Mouse (Mus musculus) heart, postnatal 4 days (tissue): ENCODE measurements around the gene Slc16a4. TPM values are rescaled to one million over a fixed set of nuclear protein-coding genes. Genes with fewer than 3 reads are reported as not detected.
A peak's percentile ranks its signal among the peaks of the same experiment; 100 is the strongest.
"Not testable (repeated sequence)": the region's sequence is repeated elsewhere in the genome, so short reads cannot be mapped to it uniquely, and the experiment has no call there.

Source experiments
- DNase-seq: peaks from one replicate; pipeline ENCODE4 v3.0.0; 2021
- total RNA-seq, 2 experiments: library from RNA; stranded (reverse); gene quantifications; 2 replicates each; pipeline ENCODE4 v1.2.3; 2021

The Slc16a4 gene
- total RNA-seq, 2 experiments from 2014 or later = 0.31 to 0.32 TPM

DNA sequence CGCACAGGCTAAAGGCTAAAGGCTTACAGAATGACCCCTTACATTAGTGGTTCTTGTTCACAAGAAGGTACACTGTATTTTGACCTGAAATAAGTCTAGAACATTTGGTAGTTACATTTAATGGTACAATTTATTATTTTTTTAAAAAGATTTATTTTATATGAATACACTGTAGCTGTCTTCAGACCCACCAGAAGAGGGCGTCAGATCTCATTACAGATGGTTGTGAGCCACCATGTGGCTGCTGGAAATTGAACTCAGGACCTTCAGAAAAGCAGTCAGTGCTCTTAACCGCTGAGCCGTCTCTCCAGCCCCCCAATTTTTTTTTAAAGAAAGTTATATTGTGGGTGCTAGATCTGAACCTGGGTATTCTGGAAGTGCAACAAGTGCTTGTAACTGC is 5.9 kb downstream of the Slc16a4 start:
- DNase-seq = not testable (repeated sequence)

DNA sequence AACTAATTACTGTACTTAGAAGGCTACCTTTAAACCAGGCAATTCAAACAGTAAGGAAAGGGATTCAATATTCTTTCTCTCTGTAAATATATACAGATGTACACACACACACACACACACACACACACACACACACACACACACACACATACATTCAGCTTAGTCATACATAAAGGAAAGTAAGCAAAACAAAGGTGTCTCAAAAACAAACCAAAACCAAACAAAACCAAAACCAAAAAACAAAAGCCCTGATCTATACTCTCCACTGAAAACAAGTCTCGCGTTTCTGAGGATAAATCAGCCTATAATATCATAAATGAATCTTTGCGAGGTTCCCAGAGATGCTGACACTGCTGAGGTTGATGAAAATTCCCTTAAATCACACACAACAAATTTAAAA is 26.3 kb downstream of the Slc16a4 start:
- no peak for DNase-seq

DNA sequence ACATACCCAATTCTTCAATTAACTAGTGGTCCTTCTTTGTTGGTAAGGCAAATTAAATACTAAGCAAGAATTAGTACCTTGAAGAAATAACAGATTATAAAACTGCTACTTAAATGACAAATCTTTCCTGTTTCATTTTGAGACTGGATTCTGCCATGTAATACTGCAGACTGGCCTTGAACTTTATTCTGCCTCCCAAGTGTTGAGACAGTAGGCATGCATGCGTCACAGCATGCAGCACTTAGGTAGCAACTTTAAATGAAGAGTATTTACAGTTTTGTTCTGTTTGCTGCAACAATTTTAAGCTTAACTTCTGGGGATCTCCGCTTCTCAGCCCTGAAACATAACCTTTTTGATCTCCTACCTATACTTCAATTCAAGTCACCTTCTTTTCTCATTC is 30.1 kb downstream of the Slc16a4 start:
- DNase-seq = no peak

DNA sequence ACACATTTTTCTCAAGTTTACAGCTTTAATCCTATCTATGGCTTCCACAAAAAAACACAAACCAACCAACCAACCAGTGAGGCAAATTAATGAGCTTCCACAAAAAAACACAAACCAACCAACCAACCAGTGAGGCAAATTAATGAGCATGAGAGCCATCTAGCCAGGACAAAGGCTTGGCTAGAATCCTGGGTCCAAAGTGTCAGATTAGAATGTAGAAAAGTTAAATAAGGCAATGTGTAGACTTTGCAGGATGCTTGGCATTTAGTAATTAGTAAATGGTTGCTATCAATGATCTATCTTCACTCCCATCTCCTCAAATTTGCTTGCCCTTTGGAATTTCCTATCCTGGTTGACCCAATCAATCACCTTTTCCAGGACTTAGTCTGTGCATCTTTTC is 30.7 kb downstream of the Slc16a4 start:
- DNase-seq = no peak

DNA sequence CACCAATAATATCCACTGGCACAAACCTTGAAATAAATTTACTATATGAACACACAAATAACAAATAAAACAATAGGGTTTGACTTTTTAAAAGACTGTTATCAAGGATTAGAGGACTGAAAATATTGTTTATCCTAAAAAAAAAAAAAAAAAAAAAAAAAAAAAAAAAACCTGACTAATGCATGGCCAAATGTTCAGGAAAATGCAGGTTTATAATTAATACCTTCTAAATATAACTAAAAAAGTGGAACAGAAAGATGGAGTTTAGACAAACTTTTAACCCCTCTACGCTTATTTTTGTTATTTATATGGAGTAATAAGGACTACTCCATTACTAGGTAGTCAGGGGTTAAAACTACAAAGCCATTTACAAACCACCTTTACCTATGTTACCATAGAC is 35.4 kb downstream of the Slc16a4 start:
- no peak for DNase-seq

DNA sequence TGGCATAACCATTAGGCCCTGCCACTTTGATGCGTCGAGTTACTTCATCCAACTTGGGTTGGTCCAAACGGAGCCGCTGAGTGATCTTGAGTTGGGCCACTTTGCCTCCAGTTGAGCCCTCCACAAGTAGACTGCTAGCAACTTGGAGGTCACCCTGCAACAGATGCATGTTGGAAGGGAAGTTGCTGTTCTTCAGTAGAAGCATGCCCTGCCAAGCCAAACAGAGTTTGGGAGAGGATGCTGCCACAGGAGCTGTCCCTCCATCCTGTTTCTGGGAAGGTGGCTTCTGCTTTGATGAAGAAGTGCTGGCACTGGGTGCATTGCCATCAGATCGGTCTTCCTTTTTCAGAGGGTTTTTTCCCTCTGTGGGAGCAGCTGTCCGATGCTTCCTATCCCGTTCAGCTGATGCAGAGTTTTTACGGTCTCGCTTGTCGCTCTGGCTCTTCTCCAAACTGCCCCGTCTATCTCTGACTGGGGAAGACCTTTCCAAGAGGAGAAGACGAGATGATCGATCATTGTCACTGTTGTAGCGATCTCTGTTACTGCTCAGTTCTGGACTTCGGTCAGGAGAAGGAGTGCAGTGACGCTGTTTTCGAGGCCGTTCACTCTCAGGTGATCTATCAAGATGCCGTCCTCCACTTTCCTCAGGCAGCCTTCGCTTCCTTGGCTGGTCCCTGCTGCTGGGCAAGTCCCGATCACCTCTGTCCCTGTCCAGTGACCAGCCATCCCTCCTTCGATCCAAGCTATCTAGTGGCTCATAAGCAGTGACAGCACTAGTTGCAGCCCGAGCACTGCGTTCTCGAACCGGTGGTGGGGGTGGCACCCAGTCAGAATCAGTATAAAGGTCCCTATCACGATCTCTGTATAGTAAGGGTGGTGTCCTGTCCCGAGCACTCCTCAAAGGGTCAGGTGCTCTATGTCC is 39.7 kb downstream of the Slc16a4 start:
- DNase-seq = peak; percentile 19

DNA sequence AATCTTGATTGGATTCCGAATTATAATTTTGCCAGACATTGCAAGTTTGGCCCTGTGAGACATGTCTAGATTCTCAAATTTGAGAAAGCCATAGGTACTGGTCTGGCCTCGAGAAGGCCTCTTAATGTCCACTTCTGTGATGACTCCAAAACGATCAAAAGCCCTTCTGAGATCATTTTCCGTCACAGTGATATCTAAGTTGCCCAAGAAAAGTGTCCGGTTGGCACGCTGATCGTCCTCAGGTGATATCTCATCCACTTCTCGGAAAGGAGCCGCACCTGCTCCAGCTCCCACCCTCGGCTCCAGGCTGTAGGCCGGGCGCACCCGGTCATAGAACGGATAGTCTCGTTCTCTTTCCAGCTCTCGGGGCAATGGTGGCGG is 40.7 kb downstream of the Slc16a4 start:
- DNase-seq = no peak

DNA sequence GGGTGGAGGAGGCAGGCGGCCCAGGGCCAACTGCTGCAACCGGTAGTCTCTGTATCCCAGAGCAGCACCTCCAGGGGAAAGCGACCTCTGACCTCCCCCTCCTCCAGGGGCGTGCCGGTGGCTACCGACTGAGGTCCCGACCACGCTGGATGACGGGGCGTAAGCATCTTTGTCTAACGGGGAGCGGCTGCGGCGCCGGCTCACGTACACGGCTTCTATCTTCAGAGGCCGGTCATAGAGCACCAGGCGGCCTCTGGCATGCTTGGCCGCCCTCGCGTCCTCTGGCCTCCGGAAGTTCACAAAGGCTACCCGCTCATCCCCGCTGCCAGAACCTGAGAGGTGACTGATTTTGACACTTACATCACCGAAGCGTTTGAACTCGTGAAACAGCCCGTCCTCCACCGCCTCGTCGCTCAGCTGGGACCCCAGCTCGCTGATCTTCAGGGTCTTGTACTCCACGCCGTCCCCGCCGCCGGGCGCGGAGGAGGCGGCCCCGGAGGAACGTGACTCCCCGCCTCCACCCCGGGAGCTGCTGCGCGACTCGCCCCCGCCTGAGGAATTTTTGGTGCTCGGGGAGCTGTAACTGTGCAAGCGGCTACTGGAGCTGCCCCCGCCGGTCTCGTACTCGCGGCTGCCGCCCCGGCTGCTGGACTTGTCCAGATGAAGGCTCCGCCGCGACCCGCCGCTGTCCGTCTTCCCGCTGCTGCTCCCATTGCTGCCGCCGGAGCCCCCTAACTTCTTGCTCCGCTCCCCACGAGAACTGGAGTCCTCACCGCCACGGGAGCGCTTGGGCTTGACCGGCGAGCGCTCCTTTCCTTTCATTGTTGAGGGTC is 41.3 kb downstream of the Slc16a4 start:
- peak; percentile 70 for DNase-seq

DNA sequence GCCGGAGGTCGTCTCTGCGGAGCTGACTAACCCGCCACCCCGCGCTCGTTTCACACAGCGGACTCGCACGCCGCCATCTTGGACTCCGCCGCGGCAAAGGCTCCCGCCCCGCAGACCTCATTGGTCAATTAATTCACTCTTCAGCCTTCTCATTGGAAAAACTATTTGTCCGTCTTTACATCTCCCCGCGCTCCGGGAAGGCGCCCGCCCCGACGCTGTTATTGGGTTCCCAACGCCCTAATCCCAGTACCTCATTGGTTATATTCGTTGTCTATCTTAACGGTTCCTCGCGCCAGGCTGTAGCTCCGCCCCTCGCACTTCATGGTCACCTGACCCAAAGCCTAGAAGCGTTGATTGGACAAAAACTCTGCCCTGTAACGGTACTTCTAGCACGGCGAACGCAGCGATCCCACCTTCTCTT is 41.9 kb downstream of the Slc16a4 start:
- peak; percentile 95 for DNase-seq

DNA sequence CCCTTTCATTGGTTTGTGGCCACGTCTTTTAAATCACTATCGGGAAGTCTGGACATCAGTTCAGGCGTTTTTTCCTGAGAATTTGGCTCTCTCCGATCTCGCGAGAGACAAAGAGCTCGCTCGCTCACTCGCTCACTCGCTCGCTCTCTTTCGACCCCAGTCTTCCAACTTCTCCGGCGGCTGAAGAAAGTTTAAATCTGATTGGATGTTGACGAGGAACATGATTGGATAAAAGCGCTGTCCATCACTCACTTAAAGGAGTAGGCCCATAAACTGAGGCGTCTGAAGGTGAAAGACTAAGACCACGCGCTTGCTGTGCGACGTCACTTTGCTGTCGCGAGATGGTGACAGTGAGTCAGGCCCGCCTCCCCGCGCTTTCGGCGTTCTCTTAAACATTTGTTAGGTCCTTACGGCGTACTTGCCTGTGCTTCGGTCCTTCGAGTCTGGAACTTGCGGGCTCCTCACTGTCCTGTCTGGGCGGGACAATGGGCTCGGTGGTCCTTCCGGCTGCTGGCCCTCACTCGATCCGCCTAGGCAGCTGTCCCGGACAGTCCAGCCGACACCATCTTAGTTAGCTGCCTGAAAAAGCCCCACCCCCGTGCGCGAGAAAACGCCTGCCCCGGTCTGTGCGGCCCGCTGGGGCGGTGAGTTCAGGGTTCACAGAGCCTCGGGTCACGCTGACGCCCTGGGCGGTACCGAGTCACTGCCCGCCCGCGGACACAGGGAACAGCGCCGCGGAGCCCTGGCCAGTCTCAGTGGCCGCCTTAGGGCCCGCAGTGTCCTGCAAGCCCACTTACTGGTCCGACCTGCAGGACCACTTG is 42.6 kb downstream of the Slc16a4 start, which contains the start of gene Rbm15:
Gene Rbm15 (minus strand): TSS at position 293 of the 821 bp plus-strand sequence.
- DNase-seq = peak; percentile 95

DNA sequence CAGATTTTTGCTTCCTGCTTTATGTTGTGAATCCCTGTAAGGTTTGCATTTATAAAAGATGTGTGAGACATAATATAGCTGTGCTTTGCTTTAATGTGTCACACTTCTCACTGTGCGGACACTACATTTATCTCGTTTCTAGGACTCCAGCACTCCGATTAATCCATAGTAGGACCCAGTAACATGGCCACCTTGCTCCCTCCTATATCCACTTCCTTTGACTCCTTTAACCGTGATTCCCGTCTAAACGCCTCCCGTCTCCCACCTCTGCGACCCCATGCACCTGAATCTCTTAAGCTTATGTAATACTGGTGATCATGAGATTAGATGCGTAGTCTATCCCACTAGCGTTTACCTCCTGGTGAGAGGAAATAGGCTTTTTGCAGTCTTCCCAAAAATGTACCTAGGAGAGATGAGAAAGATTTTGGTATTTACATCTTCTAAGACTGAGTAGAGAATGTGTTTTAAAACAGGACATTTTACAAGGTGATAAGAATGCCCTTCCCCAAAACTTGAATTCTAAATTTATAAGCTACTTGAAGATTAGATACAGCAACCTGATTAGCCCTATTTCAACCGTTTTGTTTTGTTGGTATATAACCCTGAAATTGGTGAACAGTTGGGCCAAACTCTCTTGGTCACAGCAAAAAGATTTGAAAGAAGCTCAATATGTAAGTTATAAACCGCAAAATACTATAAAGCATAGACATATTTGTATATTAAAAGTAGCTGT is 43.3 kb downstream of the Slc16a4 start:
- no peak for DNase-seq

DNA sequence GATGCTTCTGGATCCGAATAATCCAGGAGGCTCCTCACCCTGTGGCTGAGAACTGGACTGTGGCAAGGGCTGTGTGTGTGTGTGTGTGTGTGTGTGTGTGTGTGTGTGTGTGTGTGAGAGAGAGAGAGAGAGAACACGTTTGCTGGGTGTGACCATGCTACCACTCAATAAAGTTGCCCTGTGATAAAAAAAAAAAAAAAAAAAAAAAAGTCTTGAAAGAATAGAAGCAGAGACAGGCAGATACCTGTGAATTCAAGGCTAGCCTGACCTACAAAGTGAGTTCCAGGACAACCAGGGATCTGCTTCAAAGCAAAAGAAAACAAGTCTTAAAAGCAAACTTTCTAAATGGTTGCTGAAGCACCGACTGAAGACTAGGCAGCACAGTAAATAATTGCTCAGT is 52.9 kb downstream of the Slc16a4 start:
- DNase-seq = no peak

DNA sequence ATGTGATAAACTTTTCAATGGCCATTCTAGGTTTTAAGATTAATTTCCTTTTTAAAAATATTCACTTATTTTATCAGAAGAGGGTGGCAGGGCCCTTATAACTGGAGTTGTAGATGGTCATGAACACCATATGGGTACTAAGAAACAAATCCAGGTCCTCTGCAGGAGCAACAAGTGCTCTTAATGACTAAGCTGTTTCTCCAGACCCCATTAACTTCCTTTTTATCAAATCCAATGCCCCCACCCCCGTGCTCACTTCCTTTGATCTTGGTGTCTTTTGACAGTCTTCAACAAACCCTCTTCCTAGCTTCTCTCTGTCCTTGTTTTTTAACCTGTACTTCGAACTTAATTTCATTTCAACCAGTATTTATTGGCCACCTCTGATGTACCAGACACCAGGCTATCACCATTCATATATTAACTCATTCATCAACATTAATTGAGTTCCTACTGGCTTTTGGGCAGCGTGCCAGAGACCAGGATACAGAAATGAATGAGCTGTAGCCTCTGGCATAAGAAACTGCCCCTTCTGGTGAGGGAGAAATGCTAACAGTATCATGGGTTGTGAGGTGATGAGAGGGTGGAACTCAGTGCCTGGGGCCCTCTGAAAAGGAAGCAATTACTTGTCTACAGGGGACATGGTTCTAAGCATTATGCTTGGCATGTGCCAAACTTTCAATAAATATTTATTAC is 54.1 kb downstream of the Slc16a4 start:
- no peak for DNase-seq

DNA sequence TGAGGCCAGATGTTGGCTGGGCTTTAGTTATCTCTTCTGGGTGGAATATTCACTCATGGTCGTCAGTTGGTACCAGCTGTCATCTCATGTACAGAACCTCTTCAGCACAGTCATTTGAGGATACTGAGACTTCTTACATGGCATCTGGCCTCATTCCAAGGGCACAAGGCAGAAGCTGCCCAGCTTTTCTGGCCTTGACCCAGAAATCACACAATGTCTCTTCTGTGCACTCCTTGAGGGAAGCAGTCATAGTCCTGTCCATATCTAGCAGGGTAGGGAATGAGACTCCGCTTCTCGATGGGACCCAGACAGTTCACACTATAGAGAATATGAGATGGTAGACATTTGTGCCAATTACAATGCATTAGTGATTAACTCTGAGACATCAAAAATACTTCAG is 58.0 kb downstream of the Slc16a4 start:
- DNase-seq = no peak

DNA sequence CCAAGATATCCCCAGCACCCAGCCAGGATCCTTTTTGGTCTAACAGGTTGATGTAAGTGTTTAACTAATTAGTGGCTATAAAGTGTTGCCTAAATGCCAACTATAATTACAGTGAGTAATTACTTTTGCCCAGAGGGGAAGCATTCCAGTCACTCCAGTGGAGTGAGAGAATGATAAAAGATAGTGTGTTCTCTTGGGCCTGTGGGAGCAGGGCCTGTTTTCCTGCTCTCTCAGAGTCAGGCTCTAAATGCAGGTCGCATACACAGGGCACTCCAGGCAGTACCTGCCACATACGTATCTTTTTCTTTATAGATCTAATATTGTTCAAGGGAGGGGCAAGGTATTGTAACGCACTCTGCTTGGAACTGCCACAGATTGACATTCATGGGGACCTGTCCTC is 60.7 kb downstream of the Slc16a4 start:
- no peak for DNase-seq

DNA sequence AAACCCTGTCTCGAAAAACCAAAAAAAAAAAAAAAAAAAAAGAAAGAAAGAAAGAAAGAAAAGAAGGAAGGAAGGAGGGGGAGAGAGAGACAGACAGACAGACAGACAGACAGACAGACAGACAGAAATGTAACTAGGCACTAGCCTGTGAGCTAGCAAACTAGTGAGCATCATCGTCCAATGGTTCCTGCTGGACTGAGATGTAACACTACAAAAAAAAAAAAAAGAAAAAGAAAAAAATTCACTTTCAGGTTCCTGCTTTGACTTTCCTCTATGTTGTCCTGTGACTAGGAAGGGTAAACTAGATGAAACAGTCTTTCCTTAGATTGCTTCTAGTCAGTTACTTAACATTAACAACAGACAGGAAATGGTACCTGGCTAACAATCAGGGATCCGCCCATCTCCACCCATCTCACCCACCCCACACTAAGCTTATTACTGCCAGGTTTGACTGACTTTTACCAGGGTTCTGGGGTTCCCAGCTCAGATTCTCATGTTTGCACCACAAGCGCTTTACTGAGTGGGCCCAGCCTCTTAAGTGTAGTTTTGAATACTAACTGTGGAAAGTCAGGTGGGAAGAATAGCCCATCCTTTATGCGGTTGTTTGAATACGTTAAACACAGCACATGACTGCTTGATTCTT is 64.7 kb downstream of the Slc16a4 start:
- no peak for DNase-seq

DNA sequence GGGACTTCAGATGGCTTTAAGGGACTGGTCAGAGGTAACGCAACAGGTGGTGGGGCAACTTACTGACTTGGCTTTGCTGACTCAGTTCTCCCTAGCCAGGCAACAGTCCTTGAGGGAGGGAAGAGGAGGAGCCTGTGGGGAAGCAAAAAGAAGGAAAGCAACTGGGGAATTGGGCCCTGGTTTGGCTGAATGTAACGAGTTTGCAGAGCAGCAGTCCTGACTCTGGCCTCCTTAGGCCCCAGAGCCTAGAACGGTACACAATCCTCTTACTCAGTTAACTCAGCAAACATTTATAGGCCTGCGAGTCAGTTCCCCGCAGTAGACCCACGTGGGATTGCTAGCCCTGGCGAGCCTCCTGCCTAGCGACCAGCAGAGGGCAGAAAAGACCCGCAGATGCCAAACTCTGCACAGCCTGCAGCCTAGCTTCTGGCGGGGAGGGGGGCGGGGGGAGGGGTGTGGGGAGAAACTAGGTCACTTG is 66.0 kb downstream of the Slc16a4 start:
- DNase-seq = peak; percentile 87

DNA sequence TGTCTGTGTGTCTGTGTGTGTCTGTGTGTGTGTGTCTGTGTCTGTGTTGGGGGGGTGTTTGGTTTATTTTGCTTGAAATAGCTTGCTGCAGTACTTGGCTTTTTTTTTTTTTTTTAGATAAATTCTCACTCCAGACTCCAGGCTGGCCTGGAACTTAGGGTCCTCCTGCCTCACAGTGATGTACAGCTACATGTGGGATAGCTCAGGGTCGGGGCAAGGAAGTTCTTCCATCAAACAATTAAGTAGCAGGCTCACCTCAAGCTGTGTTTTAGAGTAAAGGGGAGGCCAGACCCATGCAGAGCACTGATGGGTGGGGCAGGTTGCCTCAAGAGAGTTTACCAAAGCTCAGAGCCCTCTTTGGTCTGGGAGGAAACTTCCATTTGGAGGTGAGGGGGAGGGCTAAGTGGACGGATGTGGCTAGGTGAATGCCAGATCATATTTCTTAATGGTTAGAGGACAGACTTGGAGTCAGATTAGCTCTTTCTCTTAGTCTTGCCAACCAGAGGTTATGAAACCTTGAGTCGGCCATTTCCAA is 66.7 kb downstream of the Slc16a4 start:
- DNase-seq = no peak

DNA sequence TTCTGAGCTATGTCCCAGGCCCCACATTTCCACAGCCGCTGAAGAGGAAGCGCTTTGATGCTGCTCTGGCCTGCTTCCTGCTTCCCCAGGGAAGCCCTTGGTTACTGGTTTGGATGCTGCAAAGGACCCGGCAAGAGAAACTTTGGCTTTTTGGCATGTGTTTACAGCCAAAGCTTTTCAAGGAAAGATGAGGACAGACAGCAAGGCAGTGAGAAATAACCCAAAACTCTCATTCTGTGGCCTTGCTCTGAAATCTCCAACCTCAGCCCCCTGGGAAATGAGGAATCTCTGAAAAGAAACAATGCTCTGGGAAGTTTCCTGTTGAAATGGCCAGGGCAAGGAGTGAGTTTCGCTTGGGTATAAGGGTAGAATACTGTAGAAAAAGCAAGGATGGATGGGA is 69.3 kb downstream of the Slc16a4 start:
- peak; percentile 21 for DNase-seq
